Mouse (Mus musculus) fat pad, adult 2 months (tissue): Measurements from ENCODE around the gene Nav2.

ENCODE experiments used
- DNase-seq: peaks from one replicate; pipeline ENCODE4 v3.0.0-alpha.2; 2011; ENCODE audit warnings: low read depth, low spot score; ENCODE audit errors: extremely low read depth

Gene Nav2

GRCm38 (mm10) chr7:49272445-49273439 is 364.2 kb downstream of the Nav2 start:
- no peak for DNase-seq

DNA sequence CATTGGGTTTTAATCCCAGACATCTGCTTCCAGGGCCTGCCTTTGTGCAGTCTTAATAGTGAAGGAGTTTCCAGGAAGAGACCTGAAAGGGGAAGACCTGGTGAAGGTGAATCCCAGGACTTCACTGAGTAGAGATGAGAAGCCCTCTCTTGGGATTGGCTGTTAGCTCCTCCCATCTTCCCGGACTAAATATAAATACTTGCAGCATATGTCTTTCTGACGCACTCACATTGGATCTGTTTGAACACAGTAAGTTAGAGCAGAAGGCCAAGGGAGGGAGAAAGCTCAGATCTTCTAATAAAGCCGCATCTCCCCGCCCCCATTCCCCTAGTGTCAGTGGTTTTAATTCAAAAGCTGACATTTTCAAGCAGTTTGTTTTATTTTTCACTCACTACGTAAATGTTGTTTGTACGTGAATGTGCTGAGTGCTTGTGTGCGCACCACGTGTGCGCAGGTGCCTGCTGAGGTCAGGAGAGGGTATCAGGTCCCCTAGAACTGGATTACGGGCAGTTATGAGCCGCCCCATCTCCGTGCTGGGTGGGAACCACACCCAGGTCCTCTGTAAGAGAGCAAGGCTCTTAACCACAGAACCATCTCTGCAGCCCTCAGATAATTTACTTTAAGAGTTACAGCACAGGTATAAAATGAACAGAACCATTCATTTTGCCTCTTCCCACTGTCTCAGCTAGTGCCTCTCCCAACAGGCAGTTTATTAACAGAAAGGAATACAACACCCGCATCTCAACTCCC is 365.6 kb downstream of the Nav2 start:
- no peak for DNase-seq

DNA sequence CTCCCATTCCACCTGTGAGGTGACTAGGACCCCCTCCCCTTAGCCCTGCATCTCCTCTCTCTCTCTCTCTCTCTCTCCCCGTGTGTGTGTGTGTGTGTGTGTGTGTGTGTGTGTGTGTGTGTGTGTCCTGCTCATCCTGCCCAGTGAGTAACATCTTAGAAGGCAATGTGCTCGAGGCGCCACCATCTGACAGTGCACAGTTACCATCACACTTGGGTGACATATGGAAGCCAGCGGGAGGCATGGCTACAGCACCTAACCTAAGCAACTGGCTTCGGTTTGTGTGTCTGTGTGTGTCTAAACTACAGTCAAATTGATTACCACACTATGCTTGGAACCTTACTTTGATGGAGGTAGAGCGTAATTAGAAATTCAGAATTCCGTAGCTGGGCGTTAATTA is 366.2 kb downstream of the Nav2 start:
- no peak for DNase-seq

GRCm38 (mm10) chr7:49276163-49276562 is 367.6 kb downstream of the Nav2 start:
- no peak for DNase-seq

- no peak for DNase-seq
These were observed 369.2 kb downstream of the Nav2 start for GRCm38 (mm10) chr7:49277685-49278084.

GRCm38 (mm10) chr7:49278531-49278930 is 370.0 kb downstream of the Nav2 start:
- no peak for DNase-seq

- DNase-seq, result peak; percentile 65
These were observed 371.9 kb downstream of the Nav2 start for GRCm38 (mm10) chr7:49280427-49280826.

DNA sequence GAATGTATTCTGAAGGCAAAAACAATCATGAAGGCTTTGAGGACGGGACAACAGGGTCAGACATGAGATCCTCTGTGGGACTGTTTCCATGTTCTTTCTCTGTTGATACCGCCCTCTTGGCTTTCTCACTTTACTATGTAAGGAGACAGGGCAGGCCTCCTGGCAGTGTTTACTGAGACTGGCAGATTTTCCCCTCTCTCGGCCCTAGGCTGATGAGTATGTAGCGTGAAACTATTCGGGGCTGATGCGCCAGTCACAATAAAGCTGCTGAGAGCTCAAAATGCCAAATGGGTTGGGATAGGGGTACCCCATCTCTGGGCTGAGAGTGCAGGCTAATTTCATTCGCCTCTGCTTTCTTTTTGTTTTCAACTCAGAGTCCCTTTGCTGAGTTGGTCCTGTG is 373.9 kb downstream of the Nav2 start:
- DNase-seq, result no peak

GRCm38 (mm10) chr7:49283507-49284361 is 375.2 kb downstream of the Nav2 start:
- no peak for DNase-seq

DNA sequence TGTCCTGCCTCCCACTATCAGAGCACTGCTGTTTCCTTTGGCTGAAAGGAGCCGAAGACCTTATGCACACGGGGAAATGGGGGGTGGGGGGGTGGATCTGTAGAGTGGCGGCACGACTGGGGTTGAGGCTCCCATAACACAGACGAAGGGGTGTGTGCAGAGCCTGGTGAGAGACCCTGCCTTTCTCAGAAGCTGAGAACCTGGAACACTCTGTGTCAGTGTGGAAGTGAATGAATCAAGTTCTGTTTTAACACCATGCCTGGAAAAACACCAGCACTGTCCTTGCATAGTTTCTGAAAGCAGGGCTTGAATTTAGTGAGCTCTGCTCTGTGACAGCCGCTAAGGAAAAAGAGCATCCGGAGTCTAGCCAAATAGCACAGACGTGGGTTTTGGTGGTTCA is 379.7 kb downstream of the Nav2 start:
- no peak for DNase-seq

DNA sequence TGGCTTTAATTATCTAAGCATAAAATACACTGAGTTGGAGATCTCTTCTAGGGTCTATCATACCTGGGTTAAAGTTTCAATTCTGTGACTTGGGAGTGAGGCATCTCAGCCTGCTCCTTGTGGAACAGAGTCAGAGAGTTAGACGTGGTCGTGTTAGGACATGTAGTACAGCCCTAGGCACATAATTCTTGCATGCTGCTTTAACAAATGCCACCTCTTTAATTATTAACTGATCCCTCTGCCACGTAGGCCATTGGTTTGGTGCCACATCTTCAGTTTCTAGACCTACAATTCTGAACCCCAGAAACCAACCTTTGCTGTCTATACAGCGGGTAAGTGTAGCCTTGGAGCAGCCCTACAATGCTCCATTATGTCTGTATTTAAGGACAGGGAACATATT is 381.8 kb downstream of the Nav2 start:
- DNase-seq, result no peak

GRCm38 (mm10) chr7:49291208-49291892 is 382.8 kb downstream of the Nav2 start:
- DNase-seq, result no peak

DNA sequence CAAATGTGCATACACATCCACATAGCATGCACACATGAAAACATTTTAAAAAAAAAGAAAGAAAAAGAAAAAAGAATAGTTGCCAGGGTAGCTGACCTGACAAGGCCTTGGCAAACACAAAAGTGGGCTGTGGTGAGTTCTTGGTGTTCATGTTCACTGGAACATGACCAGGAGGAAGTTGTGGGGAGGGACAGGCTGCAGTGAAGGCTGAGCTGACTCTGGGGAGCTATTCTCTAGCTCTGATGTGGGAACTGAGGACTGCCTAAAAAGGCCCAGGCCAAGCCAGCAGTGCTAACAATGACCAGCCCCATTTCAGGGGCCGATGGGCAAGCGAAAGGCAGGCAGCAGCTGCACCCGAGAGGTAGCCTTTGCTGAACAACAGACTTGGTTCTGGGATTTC is 388.6 kb downstream of the Nav2 start:
- no peak for DNase-seq

- DNase-seq, result no peak
These were observed 389.9 kb downstream of the Nav2 start for GRCm38 (mm10) chr7:49298431-49298839.

- DNase-seq, result no peak
These were observed 393.0 kb downstream of the Nav2 start for GRCm38 (mm10) chr7:49301487-49301886.

DNA sequence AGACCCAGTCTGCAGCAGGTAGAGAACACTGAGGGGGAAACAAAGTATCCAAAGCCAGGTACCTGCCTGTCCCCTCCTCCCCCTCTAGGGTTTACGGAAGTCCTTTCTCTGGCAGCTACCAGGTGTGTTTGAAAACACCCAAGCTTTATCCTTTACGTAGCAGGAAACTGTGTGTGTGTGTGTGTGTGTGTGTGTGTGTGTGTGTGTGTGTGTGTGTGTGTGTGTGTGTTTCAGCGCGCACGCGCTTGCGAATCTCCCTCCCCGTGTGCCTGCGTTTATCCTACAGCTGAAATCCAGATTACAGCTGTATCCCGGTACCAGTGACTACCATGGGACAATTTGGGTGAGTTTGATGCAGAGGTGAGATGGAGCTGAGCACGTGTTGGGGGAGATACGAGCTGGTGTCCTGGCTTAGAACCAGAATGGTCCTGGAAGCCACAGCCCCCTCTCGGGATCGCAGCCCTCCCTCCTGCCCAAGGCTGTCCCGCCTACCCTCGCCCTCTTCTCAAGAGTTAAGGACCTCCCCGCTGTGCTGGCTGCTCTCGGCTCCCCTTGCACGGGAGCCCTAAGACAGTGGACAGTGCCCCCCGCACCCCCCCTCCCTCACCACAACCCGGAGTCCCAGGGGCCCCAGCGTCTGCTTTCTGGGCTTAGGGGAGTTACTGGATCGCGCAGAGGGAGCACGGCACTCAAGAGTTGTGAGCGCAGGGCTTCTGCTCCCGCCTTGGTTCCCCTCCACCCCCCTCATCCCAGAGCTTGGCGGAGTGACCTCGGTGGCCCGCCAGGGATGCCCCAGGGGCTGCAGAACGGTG is 395.3 kb downstream of the Nav2 start:
- DNase-seq, result no peak

DNA sequence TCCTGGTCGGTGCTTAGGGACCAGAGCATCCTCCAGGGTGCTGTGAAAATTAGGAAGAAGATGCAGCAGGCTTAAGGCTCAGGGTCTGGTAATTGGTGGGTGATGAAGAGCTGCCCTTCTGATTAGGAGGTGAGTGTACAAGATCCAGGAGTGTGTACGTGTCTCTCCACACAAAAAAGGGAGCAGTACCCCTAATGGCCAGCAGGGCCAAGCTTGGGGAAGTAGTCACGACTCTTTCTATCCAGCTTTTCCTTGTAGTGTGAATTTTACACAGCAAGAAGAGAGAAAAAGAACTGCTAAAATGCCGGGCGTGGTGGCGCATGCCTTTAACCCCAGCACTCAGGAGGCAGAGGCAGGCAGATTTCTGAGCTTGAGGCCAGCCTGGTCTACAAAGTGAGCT is 399.2 kb downstream of the Nav2 start:
- DNase-seq, result no peak

GRCm38 (mm10) chr7:49309746-49310145 is 401.2 kb downstream of the Nav2 start:
- no peak for DNase-seq

- DNase-seq, result peak; percentile 47
These were observed 405.4 kb downstream of the Nav2 start for GRCm38 (mm10) chr7:49313945-49314344.

GRCm38 (mm10) chr7:49315033-49315432 is 406.5 kb downstream of the Nav2 start:
- DNase-seq, result no peak
